Mouse (Mus musculus) forebrain, embryonic 12.5 days (tissue): ENCODE measurements around the gene Slc25a36. TPM values are rescaled to one million over a fixed set of nuclear protein-coding genes. Genes with fewer than 3 reads are reported as not detected.

ENCODE experiments used
- ATAC-seq: fragments of 200-750 bp; cut with Nextera tagmentation; 2 replicates; pipeline ENCODE4 v1.8.0; 2017; ENCODE audit warnings: moderate TSS enrichment; ENCODE audit not compliant: low FRiP score
- H3K27ac ChIP-seq: fragments of 300-500 bp; sonication (generic); 2 replicates; pipeline ENCODE4 v1.5.1; 2016; ENCODE audit warnings: mild to moderate bottlenecking
- H3K27me3 ChIP-seq: fragments of 300-500 bp; sonication (generic); 2 replicates; pipeline ENCODE4 v1.6.1; 2016; ENCODE audit warnings: mild to moderate bottlenecking
- H3K36me3 ChIP-seq: fragments of 300-500 bp; sonication (generic); replicated peaks from 2 replicates; pipeline ENCODE4 v1.6.1; 2016; ENCODE audit warnings: mild to moderate bottlenecking
- H3K4me1 ChIP-seq: fragments of 300-500 bp; sonication (generic); 2 replicates; pipeline ENCODE4 v1.6.1; 2016
- H3K4me2 ChIP-seq: fragments of 300-500 bp; sonication (generic); 2 replicates; pipeline ENCODE4 v1.6.1; 2016; ENCODE audit warnings: mild to moderate bottlenecking, moderate library complexity
- H3K4me3 ChIP-seq: fragments of 300-500 bp; sonication (generic); replicated peaks from 2 replicates; pipeline ENCODE4 v1.5.1; 2016; ENCODE audit warnings: mild to moderate bottlenecking
- H3K9ac ChIP-seq: fragments of 300-500 bp; sonication (generic); 2 replicates; pipeline ENCODE4 v1.6.1; 2016; ENCODE audit warnings: mild to moderate bottlenecking
- H3K9me3 ChIP-seq: fragments of 300-500 bp; sonication (generic); 2 replicates; pipeline ENCODE4 v1.6.1; 2016
- WGBS: fragments of 180-500 bp; shearing (Covaris S2); methylation state at CpG from one replicate; pipeline ENCODE4 v1.1.7; 2016; 5-methylcytosine and 5-hydroxymethylcytosine counted together
- polyA plus RNA-seq: library from polyadenylated mRNA; unstranded; fragments of >200 nt; fragmentation: Nextera tagmentation; extraction: Ambion mirVana; gene quantifications from 2 replicates; pipeline ENCODE4 v1.2.1, GENCODE M21; 2016

Gene Slc25a36
- polyA plus RNA-seq, 1 experiment from 2014 or later = 79.5 TPM

DNA sequence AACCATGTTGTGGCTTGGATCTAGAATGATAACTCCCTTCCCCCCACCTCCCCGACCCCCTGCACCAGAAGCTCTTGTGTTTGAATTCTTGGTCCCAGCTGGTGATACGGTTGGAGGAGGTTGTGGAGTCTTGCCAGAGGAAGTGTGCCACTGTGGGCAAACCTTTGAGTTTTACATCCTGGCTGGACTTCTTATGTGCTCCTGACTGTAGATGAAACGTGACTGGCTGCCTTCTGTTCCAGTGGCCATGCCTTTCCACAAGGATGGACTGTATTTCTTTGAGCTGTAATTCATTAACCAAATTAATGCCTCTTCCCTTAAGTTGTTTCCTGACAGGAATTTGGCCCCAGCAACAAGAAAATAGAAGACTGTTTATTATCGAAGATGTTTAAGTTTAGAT lies 26.2 kb upstream of the Slc25a36 start:
- Histone ChIP-seq H3K27me3 (no peaks in the 10 kb centered on the region), H3K9ac (no peak overlapping the region), H3K9me3 (no peaks in the 10 kb centered on the region), H3K36me3 (no peaks in the 10 kb centered on the region), H3K4me2 (no peak overlapping the region), H3K4me3 (no peak overlapping the region), H3K4me1 (no peaks in the 10 kb centered on the region), H3K27ac (no peak overlapping the region)
- no peak for ATAC-seq
- WGBS = 86% methylated on average over 4 of the region's 4 CpGs

DNA sequence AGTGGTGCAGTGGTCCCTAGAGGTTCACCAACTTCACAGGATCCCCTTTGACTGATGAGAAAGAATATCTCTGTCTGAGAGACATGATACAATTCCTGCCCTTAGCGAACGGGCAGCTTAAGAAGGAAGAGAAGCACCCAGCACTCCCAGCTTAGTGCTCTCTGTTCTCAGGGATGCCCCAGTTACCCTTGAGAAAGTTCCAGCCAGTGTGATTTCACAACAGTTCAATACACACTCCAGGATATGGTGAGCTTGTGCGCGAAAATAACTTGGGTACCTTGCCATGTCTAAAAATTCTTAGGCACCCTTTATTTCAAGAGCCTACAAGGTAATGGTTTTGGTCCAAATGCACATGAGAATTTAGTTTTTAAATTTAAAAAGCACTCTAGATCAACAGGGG lies 24.9 kb upstream of the Slc25a36 start:
- Histone ChIP-seq H3K4me1 (no peaks in the 10 kb centered on the region), H3K9ac (no peak overlapping the region), H3K4me3 (no peak overlapping the region), H3K27ac (no peak overlapping the region), H3K36me3 (no peaks in the 10 kb centered on the region), H3K27me3 (no peaks in the 10 kb centered on the region), H3K9me3 (no peaks in the 10 kb centered on the region), H3K4me2 (no peak overlapping the region)
- WGBS = 96% methylated on average over 4 of the region's 4 CpGs
- ATAC-seq = no peak

- no peaks in the 10 kb centered on the region for H3K27me3 ChIP-seq
These were observed 22.2 kb upstream of the Slc25a36 start for GRCm38 (mm10) chr9:97133178-97133577.

GRCm38 (mm10) chr9:97130001-97130400 lies 19.0 kb upstream of the Slc25a36 start:
- WGBS = 87% methylated on average over 5 of the region's 5 CpGs
- H3K9ac ChIP-seq = no peak overlapping the region
- no peaks in the 10 kb centered on the region for H3K36me3 ChIP-seq
- no peak overlapping the region for H3K27ac ChIP-seq
- H3K4me1 ChIP-seq = no peaks in the 10 kb centered on the region
- H3K4me2 ChIP-seq = no peak overlapping the region
- no peaks in the 10 kb centered on the region for H3K27me3 ChIP-seq
- H3K9me3 ChIP-seq = no peaks in the 10 kb centered on the region
- ATAC-seq = no peak
- no peak overlapping the region for H3K4me3 ChIP-seq

More at GRCm38 (mm10) chr9:97133178-97133577, 22.2 kb upstream of the Slc25a36 start:
- no peak for ATAC-seq
- H3K9me3 ChIP-seq = no peaks in the 10 kb centered on the region
- H3K4me1 ChIP-seq = no peaks in the 10 kb centered on the region
- no peak overlapping the region for H3K4me2 ChIP-seq
- H3K27ac ChIP-seq = no peak overlapping the region
- H3K9ac ChIP-seq = no peak overlapping the region
- 68% methylated on average over 8 of the region's 8 CpGs for WGBS
- no peak overlapping the region for H3K4me3 ChIP-seq
- H3K36me3 ChIP-seq = no peaks in the 10 kb centered on the region

DNA sequence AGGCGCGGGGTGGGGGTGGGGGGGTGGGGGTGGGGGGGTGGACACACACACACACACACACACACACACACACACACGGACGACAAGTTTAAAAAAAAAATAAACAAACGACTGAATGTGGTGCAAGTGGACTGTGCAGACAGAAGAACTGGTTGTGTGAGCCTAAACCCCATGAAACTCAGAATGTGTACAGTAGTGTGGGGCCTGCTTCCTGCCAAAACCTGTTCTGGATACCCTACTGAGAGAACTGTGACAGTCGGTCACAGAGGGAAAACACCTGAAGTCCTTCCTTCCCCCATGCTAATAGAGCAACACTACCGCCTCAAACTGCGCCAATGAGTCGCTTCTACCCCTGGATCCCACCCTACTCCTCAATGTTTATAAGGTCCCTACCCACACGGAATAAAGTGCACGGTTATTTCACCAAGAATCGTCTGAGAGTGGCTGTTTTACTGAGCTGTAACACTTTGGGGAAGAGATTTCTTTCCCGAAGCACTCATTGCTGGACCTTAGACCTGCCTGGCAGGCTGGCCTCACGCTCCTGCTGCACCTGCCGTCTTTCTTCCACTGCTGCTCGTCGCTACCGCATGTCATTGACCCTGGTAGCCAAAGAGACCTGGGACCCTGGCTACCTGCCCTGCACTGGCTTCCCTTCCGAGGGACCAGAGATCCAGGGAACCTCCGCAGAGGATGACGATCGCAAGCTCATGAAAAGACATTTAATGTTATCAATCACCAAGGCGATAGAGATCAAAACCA lies 13.2 kb upstream of the Slc25a36 start:
- WGBS = 73% methylated on average over 23 of the region's 23 CpGs
- no peak overlapping the region for H3K9ac ChIP-seq
- H3K4me2 ChIP-seq = no peak overlapping the region
- no peaks in the 10 kb centered on the region for H3K27me3 ChIP-seq
- H3K36me3 ChIP-seq = no peaks in the 10 kb centered on the region
- no peak overlapping the region for H3K4me3 ChIP-seq
- no peaks in the 10 kb centered on the region for H3K4me1 ChIP-seq
- H3K9me3 ChIP-seq = no peaks in the 10 kb centered on the region
- no peak for ATAC-seq
- H3K27ac ChIP-seq = no peak overlapping the region

GRCm38 (mm10) chr9:97121432-97121831 lies 10.5 kb upstream of the Slc25a36 start:
- Histone ChIP-seq H3K36me3 (no peaks in the 10 kb centered on the region), H3K27me3 (no peaks in the 10 kb centered on the region), H3K4me1 (no peaks in the 10 kb centered on the region), H3K27ac (no peak overlapping the region), H3K9ac (no peak overlapping the region), H3K4me2 (no peak overlapping the region), H3K4me3 (no peak overlapping the region), H3K9me3 (no peaks in the 10 kb centered on the region)
- ATAC-seq = no peak
- WGBS = 85% methylated on average over 2 of the region's 2 CpGs

DNA sequence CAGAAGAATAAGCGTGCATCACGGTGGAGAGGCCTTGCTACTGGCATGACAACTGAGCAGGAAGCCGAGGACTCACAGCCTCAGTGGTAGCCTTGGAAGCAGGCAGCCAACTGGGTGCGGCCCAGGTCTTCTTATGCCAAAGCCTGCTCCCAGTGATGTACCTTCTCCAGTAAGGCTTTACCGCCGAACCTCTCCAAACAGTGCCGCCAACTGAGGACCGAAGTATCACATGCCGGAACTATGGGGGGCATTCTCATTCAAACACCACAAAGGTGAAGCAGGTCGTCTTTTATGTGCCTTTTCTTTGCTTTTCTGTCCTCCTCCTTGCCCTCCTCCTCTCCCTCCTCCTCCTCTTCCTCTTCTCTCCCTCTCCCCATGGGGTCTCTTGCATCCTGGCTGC lies 3.3 kb upstream of the Slc25a36 start:
- WGBS = 90% methylated on average over 10 of the region's 10 CpGs
- no peak overlapping the region for H3K9ac ChIP-seq
- no peak overlapping the region for H3K27ac ChIP-seq
- H3K27me3 ChIP-seq = no peaks in the 10 kb centered on the region
- H3K4me3 ChIP-seq = no peak overlapping the region
- no peak for ATAC-seq
- no peaks in the 10 kb centered on the region for H3K9me3 ChIP-seq
- no peaks in the 10 kb centered on the region for H3K36me3 ChIP-seq
- H3K4me2 ChIP-seq = no peak overlapping the region
- peaks cover 6% of the 10 kb centered on the region for H3K4me1 ChIP-seq

DNA sequence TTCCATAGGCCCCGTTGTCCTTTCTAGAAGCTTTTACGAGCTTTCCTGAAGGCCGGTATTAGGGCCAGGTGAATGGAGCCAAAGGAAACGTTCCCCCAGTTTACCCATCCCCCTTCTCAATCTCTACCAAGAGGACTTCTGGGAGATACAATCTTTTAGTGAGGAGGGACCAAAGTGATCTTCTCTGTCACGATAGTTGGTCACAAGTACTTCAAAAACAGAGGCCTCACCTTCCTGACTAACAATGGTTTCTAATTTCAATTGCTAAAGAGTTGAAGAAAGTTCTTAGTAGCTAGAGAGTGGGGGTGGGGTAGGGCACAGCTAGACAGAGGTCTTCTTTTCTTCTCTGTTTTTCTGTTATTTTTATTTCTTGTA lies 2.6 kb upstream of the Slc25a36 start:
- H3K9ac ChIP-seq = no peak overlapping the region
- H3K27me3 ChIP-seq = no peaks in the 10 kb centered on the region
- H3K9me3 ChIP-seq = no peaks in the 10 kb centered on the region
- H3K27ac ChIP-seq = no peak overlapping the region
- WGBS = 41% methylated on average over 5 of the region's 5 CpGs
- H3K4me1 ChIP-seq = peaks cover 12% of the 10 kb centered on the region
- no peak overlapping the region for H3K4me2 ChIP-seq
- ATAC-seq = no peak
- H3K36me3 ChIP-seq = no peaks in the 10 kb centered on the region
- H3K4me3 ChIP-seq = no peak overlapping the region

GRCm38 (mm10) chr9:97112797-97113554 lies 2.0 kb upstream of the Slc25a36 start:
- H3K4me1 ChIP-seq = peaks cover 12% of the 10 kb centered on the region
- H3K27ac ChIP-seq = no peak overlapping the region
- H3K4me3 ChIP-seq = no peak overlapping the region
- H3K9ac ChIP-seq = no peak overlapping the region
- WGBS = 72% methylated on average over 24 of the region's 24 CpGs
- no peak overlapping the region for H3K4me2 ChIP-seq
- no peaks in the 10 kb centered on the region for H3K27me3 ChIP-seq
- ATAC-seq = no peak
- H3K36me3 ChIP-seq = no peaks in the 10 kb centered on the region
- H3K9me3 ChIP-seq = no peaks in the 10 kb centered on the region

GRCm38 (mm10) chr9:97112238-97112637 lies 1.3 kb upstream of the Slc25a36 start:
- Histone ChIP-seq H3K9ac (no peak overlapping the region), H3K36me3 (no peaks in the 10 kb centered on the region; the same call in 1 of the 2 replicates), H3K27ac (no peak overlapping the region), H3K4me2 (no peak overlapping the region), H3K9me3 (no peaks in the 10 kb centered on the region), H3K4me3 (no peak overlapping the region), H3K4me1 (peaks cover 12% of the 10 kb centered on the region), H3K27me3 (no peaks in the 10 kb centered on the region)
- ATAC-seq = no peak
- 86% methylated on average over 7 of the region's 7 CpGs for WGBS

GRCm38 (mm10) chr9:97111506-97111905 lies 549 bp upstream of the Slc25a36 start:
- Histone ChIP-seq H3K4me3 (peak overlapping the region; percentile 88), H3K36me3 (no peaks in the 10 kb centered on the region; the same call in 1 of the 2 replicates), H3K27me3 (no peaks in the 10 kb centered on the region), H3K4me1 (peaks cover 12% of the 10 kb centered on the region), H3K27ac (peak overlapping the region; percentile 83; the same call in 1 of the 2 replicates), H3K4me2 (peak overlapping the region; percentile 66), H3K9ac (peak overlapping the region; percentile 85; the same call in 1 of the 2 replicates), H3K9me3 (no peaks in the 10 kb centered on the region)
- ATAC-seq = no peak
- 2% methylated on average over 6 of the region's 6 CpGs for WGBS

DNA sequence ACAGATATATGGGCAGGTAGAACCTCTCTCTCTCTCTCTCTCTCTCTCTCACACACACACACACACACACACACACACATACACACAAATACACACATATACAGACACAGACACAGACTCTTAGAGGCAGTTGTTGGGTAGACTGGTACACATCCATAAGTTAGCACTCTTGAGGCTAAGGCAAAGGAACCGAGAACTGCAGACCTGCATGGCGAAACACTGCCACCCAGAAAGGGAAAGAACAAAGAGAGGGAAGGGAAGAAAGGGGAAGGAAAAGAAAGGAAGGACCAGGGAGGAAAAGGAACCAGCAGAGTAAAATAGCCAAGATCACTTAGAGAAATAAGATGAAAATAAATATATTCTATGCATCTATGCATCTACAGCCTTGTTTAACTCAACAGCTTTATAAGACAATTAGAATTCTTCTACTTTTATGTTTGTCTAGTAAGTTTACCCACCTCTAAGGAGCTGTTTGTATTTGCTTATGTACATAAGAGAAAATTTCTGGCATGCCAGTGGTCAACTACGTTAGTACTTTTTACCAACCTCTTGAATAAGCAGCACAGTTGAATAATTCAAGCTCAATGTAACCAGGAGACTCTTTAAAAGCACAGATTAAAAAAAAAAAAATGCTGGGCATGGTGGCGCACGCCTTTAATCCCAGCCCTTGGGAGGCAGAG lies 4.3 kb downstream of the Slc25a36 start:
- no peak overlapping the region for H3K27ac ChIP-seq
- no peak overlapping the region for H3K4me3 ChIP-seq
- no peak overlapping the region for H3K4me2 ChIP-seq
- peaks cover 12% of the 10 kb centered on the region for H3K4me1 ChIP-seq
- no peak overlapping the region for H3K9ac ChIP-seq
- no peaks in the 10 kb centered on the region; the same call in 1 of the 2 replicates for H3K36me3 ChIP-seq
- no peaks in the 10 kb centered on the region for H3K9me3 ChIP-seq
- H3K27me3 ChIP-seq = no peaks in the 10 kb centered on the region
- no peak for ATAC-seq
- 94% methylated on average over 5 of the region's 5 CpGs for WGBS
